Mouse (Mus musculus) forebrain, embryonic 16.5 days (tissue): ENCODE data around the gene Foxn3. TPM values are rescaled to one million over a fixed set of nuclear protein-coding genes. Genes with fewer than 3 reads are reported as not detected.

Experiments
- ATAC-seq: fragments of 200-750 bp; cut with Nextera tagmentation; 2 replicates; pipeline ENCODE4 v1.8.0; 2017; ENCODE audit warnings: mild to moderate bottlenecking, moderate library complexity
- H3K27ac ChIP-seq: fragments of 300-500 bp; sonication (generic); 2 replicates; pipeline ENCODE4 v1.5.1; 2014; ENCODE audit warnings: low read length, control low read depth
- H3K27me3 ChIP-seq: fragments of 300-500 bp; sonication (generic); replicated peaks from 2 replicates; pipeline ENCODE4 v1.6.1; 2014; ENCODE audit warnings: low read length; ENCODE audit not compliant: control insufficient read depth, insufficient read depth
- H3K36me3 ChIP-seq: fragments of 300-500 bp; sonication (generic); 2 replicates; pipeline ENCODE4 v1.6.1; 2014; ENCODE audit not compliant: control insufficient read depth, insufficient read depth
- H3K4me1 ChIP-seq: fragments of 300-500 bp; sonication (generic); replicated peaks from 2 replicates; pipeline ENCODE4 v1.6.1; 2014; ENCODE audit warnings: low read length; ENCODE audit not compliant: control insufficient read depth, insufficient read depth
- H3K4me2 ChIP-seq: fragments of 300-500 bp; sonication (generic); 2 replicates; pipeline ENCODE4 v1.6.1; 2014; ENCODE audit warnings: mild to moderate bottlenecking, low read length, control low read depth
- H3K4me3 ChIP-seq: fragments of 300-500 bp; sonication (generic); replicated peaks from 2 replicates; pipeline ENCODE4 v1.5.1; 2014; ENCODE audit warnings: mild to moderate bottlenecking, low read length, control low read depth
- H3K9ac ChIP-seq: fragments of 300-500 bp; sonication (generic); replicated peaks from 2 replicates; pipeline ENCODE4 v1.6.1; 2014; ENCODE audit warnings: low read depth, low read length, control low read depth
- H3K9me3 ChIP-seq: fragments of 300-500 bp; sonication (generic); 2 replicates; pipeline ENCODE4 v1.6.1; 2016; ENCODE audit warnings: low read length; ENCODE audit not compliant: control insufficient read depth
- WGBS: fragments of 180-500 bp; shearing (Covaris S2); extraction: QIAGEN DNeasy Blood & Tissue Kit; methylation state at CpG from one replicate; pipeline ENCODE4 v1.1.7; 2014; 5-methylcytosine and 5-hydroxymethylcytosine counted together
- polyA plus RNA-seq: library from polyadenylated mRNA; unstranded; fragments of >200 nt; fragmentation: Nextera tagmentation; extraction: Ambion mirVana; gene quantifications from 2 replicates; pipeline ENCODE4 v1.2.1, GENCODE M21; 2015

Foxn3 gene
- polyA plus RNA-seq, 1 experiment from 2014 or later, result 78.0 TPM

- Histone ChIP-seq H3K27ac (peak overlapping the region; percentile 13), H3K4me2 (no peak overlapping the region), H3K4me3 (no peak overlapping the region), H3K27me3 (no peaks in the 10 kb centered on the region), H3K36me3 (no peaks in the 10 kb centered on the region), H3K9me3 (no peaks in the 10 kb centered on the region), H3K4me1 (peaks cover 71% of the 10 kb centered on the region), H3K9ac (no peak overlapping the region)
- no peak for ATAC-seq
- WGBS, result 68% methylated on average over 20 of the region's 20 CpGs
These were observed 229.9 kb downstream of the Foxn3 start for GRCm38 (mm10) chr12:99333304-99333968.

- Histone ChIP-seq H3K4me2 (no peak overlapping the region), H3K27me3 (no peaks in the 10 kb centered on the region), H3K27ac (no peak overlapping the region), H3K9me3 (no peaks in the 10 kb centered on the region), H3K9ac (no peak overlapping the region), H3K36me3 (no peaks in the 10 kb centered on the region), H3K4me1 (peaks cover 70% of the 10 kb centered on the region), H3K4me3 (no peak overlapping the region)
- no peak for ATAC-seq
- 60% methylated on average over 16 of the region's 16 CpGs for WGBS
These were observed 231.1 kb downstream of the Foxn3 start for GRCm38 (mm10) chr12:99332144-99332807.

DNA sequence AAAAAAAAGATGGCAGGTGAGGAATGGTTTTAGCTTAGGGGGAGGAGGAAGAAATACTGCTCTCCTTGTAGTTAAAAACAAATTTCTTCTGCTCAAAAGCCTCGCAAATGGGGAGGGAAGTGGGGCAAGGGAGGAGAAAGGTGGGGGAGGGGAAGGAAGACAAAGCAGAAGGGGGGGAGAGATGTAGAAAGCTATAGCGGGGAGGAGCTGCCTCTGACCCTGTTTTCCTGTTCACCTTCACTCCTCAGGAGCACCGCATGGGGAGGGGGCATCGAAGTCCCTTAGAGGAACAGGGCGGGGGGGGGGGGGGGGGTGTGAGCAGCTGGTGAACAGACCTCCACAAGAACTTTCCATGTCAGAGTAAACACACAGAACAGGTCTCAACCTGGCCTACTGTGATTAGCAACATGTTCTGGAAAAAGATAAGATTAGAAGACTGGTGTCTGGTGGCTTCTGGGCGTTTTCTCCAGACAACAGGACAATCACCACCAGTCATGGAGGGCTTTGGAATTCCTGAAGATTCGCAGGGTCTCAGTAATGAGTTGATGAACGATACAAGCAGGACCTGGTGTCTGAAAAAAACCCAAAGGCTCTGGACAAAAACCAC lies 231.9 kb downstream of the Foxn3 start:
- WGBS, result 42% methylated on average over 7 of the region's 8 CpGs
- no peaks in the 10 kb centered on the region for H3K27me3 ChIP-seq
- no peaks in the 10 kb centered on the region for H3K36me3 ChIP-seq
- ATAC-seq, result no peak
- peaks cover 62% of the 10 kb centered on the region for H3K4me1 ChIP-seq
- H3K27ac ChIP-seq, result no peak overlapping the region
- H3K9ac ChIP-seq, result no peak overlapping the region
- H3K9me3 ChIP-seq, result no peaks in the 10 kb centered on the region
- H3K4me3 ChIP-seq, result no peak overlapping the region
- no peak overlapping the region for H3K4me2 ChIP-seq

- no peak for ATAC-seq
- Histone ChIP-seq H3K27me3 (no peaks in the 10 kb centered on the region), H3K27ac (no peak overlapping the region), H3K9me3 (no peaks in the 10 kb centered on the region), H3K4me2 (no peak overlapping the region), H3K4me3 (no peak overlapping the region), H3K9ac (no peak overlapping the region), H3K36me3 (no peaks in the 10 kb centered on the region), H3K4me1 (peaks cover 56% of the 10 kb centered on the region)
- 65% methylated on average over 12 of the region's 12 CpGs for WGBS
These were observed 232.5 kb downstream of the Foxn3 start for GRCm38 (mm10) chr12:99330822-99331285.

GRCm38 (mm10) chr12:99329301-99330257 lies 233.8 kb downstream of the Foxn3 start:
- Histone ChIP-seq H3K27ac (peak overlapping the region; percentile 29), H3K4me3 (no peak overlapping the region), H3K36me3 (no peaks in the 10 kb centered on the region), H3K4me2 (peak overlapping the region; percentile 12; the same call in 1 of the 2 replicates), H3K27me3 (no peaks in the 10 kb centered on the region), H3K9me3 (no peaks in the 10 kb centered on the region), H3K4me1 (peaks cover 50% of the 10 kb centered on the region), H3K9ac (peak overlapping the region; percentile 33)
- ATAC-seq, result peak; percentile 52
- WGBS, result 5% methylated on average over 20 of the region's 20 CpGs

DNA sequence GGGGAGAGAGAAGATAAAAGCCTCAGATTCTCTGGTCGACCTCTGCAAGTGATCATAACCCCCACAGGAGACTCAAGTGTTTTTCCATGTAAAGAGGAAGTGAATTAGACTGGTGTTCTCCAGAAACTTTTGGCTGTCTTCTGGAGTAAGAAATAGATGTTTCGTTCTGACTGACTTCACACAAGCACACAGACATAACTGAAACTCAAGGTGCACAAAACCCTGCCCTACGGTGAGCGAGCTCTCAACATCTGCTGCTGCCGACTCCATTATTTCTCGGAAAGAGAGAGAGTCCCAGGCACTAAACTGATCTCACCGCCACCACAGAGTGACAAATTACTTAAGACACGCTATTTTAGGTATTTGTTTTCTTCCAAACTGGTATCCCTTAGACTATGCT lies 237.2 kb downstream of the Foxn3 start:
- 70% methylated on average over 8 of the region's 8 CpGs for WGBS
- Histone ChIP-seq H3K4me2 (no peak overlapping the region), H3K9me3 (no peaks in the 10 kb centered on the region), H3K9ac (no peak overlapping the region), H3K36me3 (no peaks in the 10 kb centered on the region), H3K27me3 (no peaks in the 10 kb centered on the region), H3K4me3 (no peak overlapping the region), H3K4me1 (peaks cover 26% of the 10 kb centered on the region), H3K27ac (no peak overlapping the region)
- no peak for ATAC-seq

DNA sequence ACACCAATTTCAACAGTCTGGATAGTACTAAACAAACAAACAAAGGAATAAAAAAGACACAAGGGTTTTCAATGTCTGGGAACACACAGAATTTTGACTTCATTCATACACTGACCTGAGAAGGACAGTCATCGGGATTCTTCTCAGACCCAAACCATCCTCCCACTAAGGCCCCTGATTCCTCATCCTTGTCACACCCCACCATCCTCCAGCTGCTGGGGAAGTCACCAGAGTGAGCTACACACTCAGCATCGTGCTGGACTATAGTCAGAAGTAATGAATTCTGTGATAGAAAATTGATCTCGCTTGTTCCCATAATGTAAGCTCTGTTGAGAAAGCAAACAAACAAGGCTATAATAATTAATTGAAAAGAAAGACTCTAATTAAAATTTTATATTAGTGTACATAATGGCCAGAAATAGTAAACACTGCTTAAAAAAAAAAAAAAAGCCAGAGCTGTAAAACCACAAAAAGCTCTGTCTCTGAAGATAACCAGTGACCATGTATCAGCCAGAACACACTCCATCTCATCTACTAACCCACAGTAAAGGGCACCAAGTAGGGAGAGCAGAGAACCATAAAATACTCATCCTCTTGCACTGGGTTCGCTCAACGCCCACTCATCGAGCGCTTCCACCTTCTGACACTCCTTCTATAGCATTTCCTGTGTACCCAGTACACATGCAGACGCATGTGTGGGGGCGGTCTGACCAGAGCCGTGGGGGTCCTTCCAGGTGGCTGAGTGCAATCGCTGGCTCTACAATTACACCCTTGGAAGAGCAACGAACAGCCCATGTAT lies 241.6 kb downstream of the Foxn3 start:
- H3K4me3 ChIP-seq, result no peak overlapping the region
- no peak overlapping the region for H3K4me2 ChIP-seq
- no peak overlapping the region for H3K9ac ChIP-seq
- H3K9me3 ChIP-seq, result no peaks in the 10 kb centered on the region; the same call in 1 of the 2 replicates
- peaks cover 20% of the 10 kb centered on the region for H3K4me1 ChIP-seq
- no peak overlapping the region for H3K27ac ChIP-seq
- 0 out of 2 replicates have a peak, but pooled peaks cover 2% of the 10 kb centered on the region for H3K36me3 ChIP-seq
- no peaks in the 10 kb centered on the region for H3K27me3 ChIP-seq
- no peak for ATAC-seq
- 80% methylated on average over 12 of the region's 12 CpGs for WGBS

DNA sequence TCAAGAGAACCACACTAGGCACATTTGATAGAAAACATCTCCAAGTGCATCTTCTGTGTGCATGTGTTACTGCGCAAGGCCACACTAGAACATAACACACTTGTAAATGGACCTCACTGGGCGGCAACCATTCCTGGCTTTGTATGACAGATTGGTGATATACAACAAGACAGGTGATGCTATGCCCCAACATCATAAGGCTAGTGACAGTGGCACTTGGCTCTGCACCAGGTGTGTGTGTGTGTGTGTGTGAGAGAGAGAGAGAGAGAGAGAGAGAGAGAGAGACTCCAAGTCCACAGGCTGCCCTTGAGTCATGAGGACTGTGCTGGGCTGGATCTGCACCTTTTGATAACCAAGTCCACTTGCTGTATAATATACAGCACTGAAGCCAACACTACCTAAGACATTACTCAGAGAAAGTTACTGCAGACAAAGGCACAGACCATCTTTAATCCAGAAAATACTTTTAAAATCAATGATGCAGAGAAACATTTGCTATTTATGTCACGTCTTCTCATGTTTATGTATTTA lies 242.4 kb downstream of the Foxn3 start:
- Histone ChIP-seq H3K9ac (no peak overlapping the region), H3K27me3 (no peaks in the 10 kb centered on the region), H3K36me3 (0 out of 2 replicates have a peak, but pooled peaks cover 2% of the 10 kb centered on the region), H3K27ac (no peak overlapping the region), H3K9me3 (no peaks in the 10 kb centered on the region; the same call in 1 of the 2 replicates), H3K4me3 (no peak overlapping the region), H3K4me2 (no peak overlapping the region), H3K4me1 (peaks cover 20% of the 10 kb centered on the region)
- ATAC-seq, result no peak
- WGBS, result 84% methylated on average over 3 of the region's 3 CpGs
